Mouse (Mus musculus) erythroblast, embryonic 14.5 days (primary cell): ENCODE measurements at regions not wholly inside any gene's neighbourhood (a gene's known extent, or its start where the extent isn't known, plus 50 kb on each side); places are given as distances from the start of the nearest gene placed in this dataset.

Source experiments
- GATA1 ChIP-seq: IDR thresholded peaks from 2 replicates; pipeline ENCODE4 v1.6.1; 2012; ENCODE audit warnings: low read length, inconsistent platforms, mixed read lengths
- TAL1 ChIP-seq: IDR thresholded peaks from 3 replicates; pipeline ENCODE4 v1.6.1; 2012; ENCODE audit warnings: low read length, inconsistent platforms, mixed read lengths

GRCm38 (mm10) chr12:86823855-86824589 is 60.6 kb downstream of the Irf2bpl start:
- TF ChIP-seq GATA1 = no peak
- TF ChIP-seq TAL1 = no peak
